Mouse (Mus musculus) cerebellum, adult 2 months (tissue): ENCODE data around the gene Unc119b.

Experiments
- CTCF ChIP-seq: fragments of 200-500 bp; IDR thresholded peaks from 2 replicates; pipeline ENCODE4 v1.5.1; 2011; ENCODE audit warnings: low read depth, mild to moderate bottlenecking, control low read depth, low read length, moderate library complexity, borderline replicate concordance; ENCODE audit not compliant: insufficient read depth
- POLR2A ChIP-seq: fragments of 200-500 bp; IDR thresholded peaks from 2 replicates; pipeline ENCODE4 v1.6.1; 2011; ENCODE audit warnings: low read length, control low read depth, borderline replicate concordance; ENCODE audit not compliant: insufficient read depth

DNA sequence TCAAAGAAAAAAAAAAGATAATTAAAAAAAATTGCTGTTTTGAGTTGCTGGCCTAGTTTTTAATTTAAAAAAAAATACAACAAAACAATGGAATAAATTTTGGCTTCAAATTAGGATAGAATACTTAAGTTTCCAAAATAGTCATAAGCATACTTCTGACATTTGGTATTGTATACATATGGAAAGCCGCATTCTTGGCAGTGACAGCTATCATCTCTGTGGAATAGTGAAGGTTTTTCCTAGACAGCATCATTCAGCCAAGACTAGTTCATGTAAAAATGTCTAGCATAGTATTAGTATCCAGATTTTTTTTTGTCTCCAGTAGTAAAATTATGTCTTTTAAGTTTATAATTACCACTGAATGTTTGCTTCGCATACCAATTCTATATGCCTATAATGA lies 49.1 kb downstream of the Unc119b start:
- TF ChIP-seq CTCF (no peak), POLR2A (no peak)
